Mouse (Mus musculus): ENCODE data around the gene Atcay. TPM values are rescaled to one million over a fixed set of nuclear protein-coding genes. Genes with fewer than 3 reads are reported as not detected.
"Not testable (repeated sequence)": the region's sequence is repeated elsewhere in the genome, so short reads cannot be mapped to it uniquely, and the experiment has no call there.

The Atcay gene
- polyA plus RNA-seq, 1 experiment from 2014 or later = 0.53 TPM

DNA sequence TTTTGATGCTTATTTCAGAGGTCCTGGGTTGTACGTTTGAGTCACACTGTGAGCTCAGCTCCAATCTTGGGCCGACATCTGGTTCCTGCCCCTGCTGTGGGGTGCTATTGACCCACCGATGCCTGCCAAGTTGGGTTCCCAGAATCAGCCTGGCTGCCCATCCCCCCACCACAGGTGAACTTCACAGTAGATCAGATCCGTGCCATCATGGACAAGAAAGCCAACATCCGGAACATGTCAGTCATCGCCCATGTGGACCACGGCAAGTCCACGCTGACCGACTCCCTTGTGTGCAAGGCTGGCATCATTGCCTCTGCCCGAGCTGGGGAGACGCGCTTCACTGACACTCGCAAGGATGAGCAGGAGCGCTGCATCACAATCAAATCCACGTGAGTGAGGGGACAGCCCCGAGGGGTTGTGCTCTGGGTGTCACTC lies 53.1 kb downstream of the Atcay start:
- WGBS = 6% methylated on average over 16 of the region's 16 CpGs
- H3K27ac ChIP-seq (replicated peaks) = peak overlapping the region; percentile 93
- H3K36me3 ChIP-seq = peaks cover 54% of the 10 kb centered on the region
- peak overlapping the region; percentile 99 for H3K9ac ChIP-seq
- H3K4me1 ChIP-seq = peaks cover 78% of the 10 kb centered on the region
- peak overlapping the region; percentile 98 for H3K4me2 ChIP-seq
- H3K9me3 ChIP-seq = no peaks in the 10 kb centered on the region
- no peaks in the 10 kb centered on the region for H3K27me3 ChIP-seq (replicated peaks)
- ATAC-seq (ENCODE audit: extremely low read depth, insufficient number of reproducible peaks, low FRiP score, low TSS enrichment) = no peak
- H3K4me3 ChIP-seq = peak overlapping the region; percentile 95

DNA sequence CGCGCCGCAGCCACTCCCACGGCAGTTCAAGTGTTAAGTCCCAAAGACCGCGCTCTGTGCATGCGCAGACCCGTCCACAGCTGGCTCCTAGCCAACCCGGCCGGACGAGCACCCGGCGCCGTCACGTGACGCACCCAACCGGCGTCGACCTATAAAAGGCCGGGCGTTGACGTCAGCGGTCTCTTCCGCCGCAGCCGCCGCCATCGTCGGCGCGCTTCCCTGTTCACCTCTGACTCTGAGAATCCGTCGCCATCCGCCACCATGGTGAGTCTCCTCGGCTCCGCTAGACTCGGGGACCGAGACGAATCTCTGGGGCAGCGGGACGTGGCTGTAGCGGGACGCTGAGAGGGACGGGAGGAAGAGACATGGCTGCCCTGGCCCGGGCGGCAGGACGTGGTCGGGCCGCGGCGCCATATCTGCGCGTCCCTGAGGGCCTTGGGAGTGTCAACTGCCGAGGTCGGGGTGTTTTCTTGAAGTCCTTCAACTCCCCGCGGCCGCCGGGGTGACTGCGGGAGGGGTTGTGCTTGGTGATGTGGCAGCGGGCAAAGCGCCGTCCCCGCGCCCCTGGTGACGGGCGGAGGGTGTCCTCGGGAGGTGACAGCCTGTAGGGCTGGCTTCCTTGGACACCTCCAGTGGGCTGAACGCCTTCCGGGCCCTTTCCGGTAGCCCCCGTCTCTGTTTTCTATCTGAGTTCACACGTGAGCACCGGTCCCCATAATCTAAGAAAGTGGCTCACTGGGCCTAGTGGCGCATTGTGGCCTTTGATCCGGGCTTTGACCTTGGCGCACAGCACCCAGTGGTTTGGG lies 54.0 kb downstream of the Atcay start, which contains the start of gene Eef2:
TSS of gene Eef2 (plus strand) at position 166 of the 806 bp plus-strand sequence.
- H3K27ac ChIP-seq (replicated peaks) = peak within 1 kb of the TSS; percentile 93
- peak within 1 kb of the TSS; percentile 98 for H3K4me2 ChIP-seq
- no peaks in the 10 kb centered on the region for H3K9me3 ChIP-seq
- WGBS = under 1% methylated on average over 77 of the region's 77 CpGs
- peaks cover 46% of the 10 kb centered on the region for H3K36me3 ChIP-seq
- H3K27me3 ChIP-seq (replicated peaks) = no peaks in the 10 kb centered on the region
- H3K9ac ChIP-seq = peak within 1 kb of the TSS; percentile 99
- H3K4me3 ChIP-seq = peak within 1 kb of the TSS; percentile 95
- peaks cover 69% of the 10 kb centered on the region for H3K4me1 ChIP-seq
- ATAC-seq (ENCODE audit: extremely low read depth, insufficient number of reproducible peaks, low FRiP score, low TSS enrichment) = peak; percentile 83

DNA sequence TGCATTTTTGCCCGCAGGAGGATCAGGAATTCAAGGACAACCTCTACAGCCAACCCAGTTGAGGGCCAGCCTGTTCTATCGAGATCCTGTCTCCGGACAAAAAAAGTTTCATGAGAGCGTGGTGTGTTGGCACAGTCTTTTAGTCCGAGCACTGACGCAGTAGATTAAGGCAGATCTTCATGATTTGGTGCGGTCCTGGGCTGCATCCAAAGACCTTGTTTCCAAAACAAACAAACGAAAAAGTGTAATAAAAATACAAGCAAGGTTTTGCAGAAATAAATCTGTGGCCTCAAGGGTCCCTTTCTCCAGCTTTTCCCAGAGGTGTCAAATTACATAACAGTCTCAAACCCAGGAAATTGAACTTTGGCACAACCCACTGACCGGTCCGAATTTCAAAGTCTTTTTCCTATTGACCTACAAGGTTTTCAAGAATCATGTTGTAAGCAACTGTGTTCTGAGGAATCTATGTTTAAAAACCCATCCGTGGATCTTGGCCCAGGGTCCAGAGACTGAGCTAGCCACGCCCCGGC lies 54.6 kb downstream of the Atcay start:
- H3K36me3 ChIP-seq = peaks cover 39% of the 10 kb centered on the region
- ATAC-seq (ENCODE audit: extremely low read depth, insufficient number of reproducible peaks, low FRiP score, low TSS enrichment) = peak; percentile 6; the same call in 1 of the 2 replicates
- H3K4me1 ChIP-seq = peaks cover 63% of the 10 kb centered on the region
- no peaks in the 10 kb centered on the region for H3K27me3 ChIP-seq (replicated peaks)
- 4% methylated on average over 13 of the region's 13 CpGs for WGBS
- H3K27ac ChIP-seq (replicated peaks) = peak overlapping the region; percentile 93
- peak overlapping the region; percentile 98 for H3K4me2 ChIP-seq
- H3K9ac ChIP-seq = peak overlapping the region; percentile 57
- H3K9me3 ChIP-seq = no peaks in the 10 kb centered on the region
- peak overlapping the region; percentile 95 for H3K4me3 ChIP-seq

DNA sequence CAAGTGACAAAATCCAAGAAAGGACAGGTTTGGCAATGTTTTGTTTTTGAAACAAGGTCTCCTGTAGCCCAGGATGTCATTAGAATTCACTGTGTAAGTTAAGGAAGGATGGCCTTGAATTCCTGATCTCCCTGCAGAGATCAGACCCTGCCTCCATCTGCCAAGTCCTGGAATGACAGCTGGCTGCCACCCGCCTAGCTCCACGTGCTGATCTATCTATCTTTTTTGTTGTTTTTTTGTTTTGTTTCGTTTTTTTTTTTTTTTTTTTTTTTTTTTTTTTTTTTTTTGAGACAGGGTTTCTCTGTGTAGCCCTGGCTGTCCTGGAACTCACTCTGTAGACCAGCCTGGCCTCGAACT lies 55.3 kb downstream of the Atcay start:
- ATAC-seq (ENCODE audit: extremely low read depth, insufficient number of reproducible peaks, low FRiP score, low TSS enrichment); H3K9me3 ChIP-seq; H3K27me3 ChIP-seq (replicated peaks): not testable (repeated sequence)
- peak overlapping the region; percentile 25; the same call in 1 of the 2 replicates for H3K9ac ChIP-seq
- peak overlapping the region; percentile 98 for H3K4me2 ChIP-seq
- peak overlapping the region; percentile 95 for H3K4me3 ChIP-seq
- H3K36me3 ChIP-seq = peaks cover 32% of the 10 kb centered on the region
- H3K4me1 ChIP-seq = peaks cover 58% of the 10 kb centered on the region
- peak overlapping the region; percentile 93 for H3K27ac ChIP-seq (replicated peaks)
- 6% methylated on average over 4 of the region's 4 CpGs for WGBS

DNA sequence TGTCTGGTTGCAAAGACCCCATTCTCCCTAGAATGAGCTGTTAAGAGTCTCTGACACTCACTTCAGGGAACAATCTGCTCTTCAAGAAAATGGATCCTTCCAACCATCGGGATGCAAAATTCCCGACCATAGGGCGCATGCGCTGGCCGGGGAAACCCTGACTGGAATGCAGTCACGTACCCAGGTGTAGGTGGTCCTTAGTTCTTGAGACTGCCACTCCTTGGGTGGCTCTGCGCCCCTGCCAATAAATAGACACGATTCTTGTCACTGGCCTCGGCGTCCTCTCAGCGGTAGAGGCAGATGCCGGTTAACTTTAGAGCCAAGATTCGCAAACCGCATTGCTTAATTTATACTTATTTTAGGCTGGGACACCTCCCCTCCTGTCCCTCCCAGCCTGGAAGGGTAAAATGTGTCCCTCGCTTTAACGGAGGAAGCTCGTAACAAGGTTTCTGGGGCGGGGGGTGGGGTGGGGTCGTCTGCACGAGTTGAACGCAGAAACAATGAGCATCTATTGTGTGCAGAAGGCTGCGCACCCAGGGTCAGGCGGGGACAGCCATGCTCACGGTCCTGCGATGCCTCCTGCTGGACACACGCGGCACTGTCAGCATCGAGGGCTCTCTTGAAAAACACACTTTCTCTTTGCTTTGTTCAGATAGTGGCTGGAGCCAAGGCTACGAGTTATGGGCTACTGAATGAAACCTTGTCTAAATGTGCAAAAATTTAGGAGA lies 55.9 kb downstream of the Atcay start:
- Histone ChIP-seq H3K9me3 (no peaks in the 10 kb centered on the region), H3K36me3 (peaks cover 27% of the 10 kb centered on the region), H3K4me2 (peak overlapping the region; percentile 67), H3K27ac (replicated peaks) (peak overlapping the region; percentile 93), H3K9ac (peak overlapping the region; percentile 66), H3K27me3 (replicated peaks) (no peaks in the 10 kb centered on the region), H3K4me1 (peaks cover 52% of the 10 kb centered on the region), H3K4me3 (peak overlapping the region; percentile 38)
- ATAC-seq (ENCODE audit: extremely low read depth, insufficient number of reproducible peaks, low FRiP score, low TSS enrichment) = no peak
- WGBS = 2% methylated on average over 29 of the region's 29 CpGs

DNA sequence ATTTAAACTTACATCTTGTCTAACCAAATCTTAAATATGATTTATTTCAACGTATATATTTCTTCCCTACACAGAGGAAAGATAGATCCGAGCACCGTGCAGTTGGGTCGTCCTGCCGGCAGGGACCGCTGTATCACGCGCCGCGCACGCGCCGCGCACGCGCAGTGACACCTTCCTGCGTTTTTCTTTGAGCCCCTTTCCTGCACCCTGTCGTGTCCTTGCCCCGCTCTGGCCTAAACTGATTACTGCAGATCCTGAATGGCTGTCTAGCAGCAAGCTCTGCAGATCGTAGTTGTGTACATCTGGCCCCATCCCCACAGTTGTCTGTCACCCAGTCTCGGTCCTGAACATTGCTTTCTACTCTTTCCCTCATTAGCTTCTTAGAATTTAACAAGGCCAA lies 57.5 kb downstream of the Atcay start:
- H3K27me3 ChIP-seq (replicated peaks) = no peaks in the 10 kb centered on the region
- no peak for ATAC-seq (ENCODE audit: extremely low read depth, insufficient number of reproducible peaks, low FRiP score, low TSS enrichment)
- H3K9ac ChIP-seq = peak overlapping the region; percentile 73
- H3K36me3 ChIP-seq = peaks cover 10% of the 10 kb centered on the region
- no peaks in the 10 kb centered on the region for H3K9me3 ChIP-seq
- peak overlapping the region; percentile 85 for H3K27ac ChIP-seq (replicated peaks)
- peak overlapping the region; percentile 57 for H3K4me2 ChIP-seq
- peak overlapping the region; percentile 13; the same call in 1 of the 2 replicates for H3K4me3 ChIP-seq
- H3K4me1 ChIP-seq = peaks cover 41% of the 10 kb centered on the region
- 6% methylated on average over 21 of the region's 21 CpGs for WGBS

DNA sequence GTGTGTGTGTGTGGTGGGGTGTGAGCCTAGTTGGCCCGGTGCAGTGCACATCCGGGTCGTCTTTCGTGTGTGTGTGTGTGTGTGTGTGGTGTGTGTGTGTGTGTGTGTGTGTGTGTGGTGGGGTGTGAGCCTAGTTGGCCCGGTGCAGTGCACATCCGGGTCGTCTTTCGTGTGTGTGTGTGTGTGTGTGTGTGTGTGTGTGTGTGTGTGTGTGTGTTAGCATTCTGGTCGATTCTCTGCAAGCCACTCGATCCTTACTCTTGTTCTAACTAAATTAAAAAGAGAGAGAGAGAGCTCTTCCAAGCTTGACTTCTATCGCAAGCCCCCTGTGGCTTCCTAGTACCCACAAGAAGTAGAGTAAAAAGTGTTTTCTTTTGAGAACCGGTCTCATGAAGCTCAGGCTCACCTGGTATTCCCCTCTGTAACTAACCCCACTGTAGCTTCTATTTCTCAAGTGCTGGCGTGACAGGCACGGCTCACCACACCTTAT lies 61.2 kb downstream of the Atcay start:
- not testable (repeated sequence) for H3K36me3 ChIP-seq; ATAC-seq (ENCODE audit: extremely low read depth, insufficient number of reproducible peaks, low FRiP score, low TSS enrichment); H3K27me3 ChIP-seq (replicated peaks); H3K9me3 ChIP-seq; H3K27ac ChIP-seq (replicated peaks)
- Histone ChIP-seq H3K4me3 (peak overlapping the region; percentile 9), H3K4me2 (peak overlapping the region; percentile 91), H3K4me1 (peaks cover 43% of the 10 kb centered on the region), H3K9ac (peak overlapping the region; percentile 40; the same call in 1 of the 2 replicates)
- WGBS = 60% methylated on average over 4 of the region's 14 CpGs

DNA sequence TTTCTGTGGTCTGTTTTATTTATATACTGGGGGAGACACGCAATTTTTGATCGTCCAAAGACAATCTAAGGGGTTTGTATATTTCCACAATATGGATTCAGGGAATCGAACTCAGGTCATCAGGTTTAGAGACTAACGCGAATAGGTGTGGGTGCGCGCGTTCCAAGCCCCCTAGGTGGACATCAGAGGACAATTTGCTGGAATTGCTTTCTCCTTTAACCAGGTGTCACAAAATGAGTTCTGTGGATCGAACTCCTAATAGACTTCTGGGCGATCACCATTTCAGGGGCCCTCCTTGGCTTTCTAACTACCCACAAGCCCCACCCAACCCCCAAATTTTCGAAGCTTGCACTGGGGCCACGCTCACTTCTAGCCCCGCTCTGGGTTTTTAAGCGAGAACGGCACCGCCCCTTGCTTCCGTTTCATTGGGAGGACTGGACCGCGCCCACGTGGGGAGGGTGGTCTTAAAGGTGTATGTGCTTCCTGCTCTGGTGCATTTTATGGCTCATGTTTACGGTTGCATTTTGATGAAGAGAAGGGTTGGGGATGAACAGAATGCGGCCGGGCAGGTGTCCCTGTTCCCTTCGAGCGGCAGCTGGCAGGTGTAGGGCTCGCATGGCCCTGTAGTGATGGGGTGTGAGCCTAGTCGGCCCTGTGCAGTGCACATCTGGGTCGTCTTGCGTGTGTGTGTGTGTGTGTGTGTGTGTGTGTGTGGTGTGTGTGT lies 62.0 kb downstream of the Atcay start:
- Histone ChIP-seq H3K9ac (peak overlapping the region; percentile 85), H3K27ac (replicated peaks) (peak overlapping the region; percentile 76), H3K36me3 (peaks cover 11% of the 10 kb centered on the region), H3K4me1 (peaks cover 35% of the 10 kb centered on the region), H3K4me3 (peak overlapping the region; percentile 83), H3K9me3 (no peaks in the 10 kb centered on the region), H3K27me3 (replicated peaks) (no peaks in the 10 kb centered on the region), H3K4me2 (peak overlapping the region; percentile 91)
- no peak; the same call in 1 of the 2 replicates for ATAC-seq (ENCODE audit: extremely low read depth, insufficient number of reproducible peaks, low FRiP score, low TSS enrichment)
- 4% methylated on average over 27 of the region's 29 CpGs for WGBS

DNA sequence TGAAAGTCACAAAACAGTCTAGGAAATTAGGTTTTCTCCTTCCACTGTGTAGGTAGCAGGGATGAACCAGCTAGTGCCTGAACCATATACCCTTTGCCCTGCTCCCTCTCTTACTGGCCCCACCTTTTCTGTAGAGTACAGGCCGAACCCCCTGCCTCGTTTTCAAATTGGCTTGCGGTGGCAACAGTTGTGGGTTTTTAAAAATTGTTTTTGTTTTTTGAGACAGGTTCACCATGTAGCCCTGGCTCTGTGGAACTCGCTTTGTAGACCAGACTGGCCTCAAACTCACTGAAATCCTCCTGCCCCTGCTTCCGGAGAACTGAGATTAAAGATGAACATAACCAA lies 62.6 kb downstream of the Atcay start:
- H3K27me3 ChIP-seq (replicated peaks) = no peaks in the 10 kb centered on the region
- no peaks in the 10 kb centered on the region for H3K9me3 ChIP-seq
- WGBS = 9% methylated on average over 5 of the region's 5 CpGs
- peaks cover 17% of the 10 kb centered on the region for H3K36me3 ChIP-seq
- peak overlapping the region; percentile 91 for H3K4me2 ChIP-seq
- peak; percentile 27; the same call in 1 of the 2 replicates for ATAC-seq (ENCODE audit: extremely low read depth, insufficient number of reproducible peaks, low FRiP score, low TSS enrichment)
- peaks cover 29% of the 10 kb centered on the region for H3K4me1 ChIP-seq
- peak overlapping the region; percentile 83 for H3K4me3 ChIP-seq
- H3K27ac ChIP-seq (replicated peaks) = peak overlapping the region; percentile 76
- peak overlapping the region; percentile 85 for H3K9ac ChIP-seq

DNA sequence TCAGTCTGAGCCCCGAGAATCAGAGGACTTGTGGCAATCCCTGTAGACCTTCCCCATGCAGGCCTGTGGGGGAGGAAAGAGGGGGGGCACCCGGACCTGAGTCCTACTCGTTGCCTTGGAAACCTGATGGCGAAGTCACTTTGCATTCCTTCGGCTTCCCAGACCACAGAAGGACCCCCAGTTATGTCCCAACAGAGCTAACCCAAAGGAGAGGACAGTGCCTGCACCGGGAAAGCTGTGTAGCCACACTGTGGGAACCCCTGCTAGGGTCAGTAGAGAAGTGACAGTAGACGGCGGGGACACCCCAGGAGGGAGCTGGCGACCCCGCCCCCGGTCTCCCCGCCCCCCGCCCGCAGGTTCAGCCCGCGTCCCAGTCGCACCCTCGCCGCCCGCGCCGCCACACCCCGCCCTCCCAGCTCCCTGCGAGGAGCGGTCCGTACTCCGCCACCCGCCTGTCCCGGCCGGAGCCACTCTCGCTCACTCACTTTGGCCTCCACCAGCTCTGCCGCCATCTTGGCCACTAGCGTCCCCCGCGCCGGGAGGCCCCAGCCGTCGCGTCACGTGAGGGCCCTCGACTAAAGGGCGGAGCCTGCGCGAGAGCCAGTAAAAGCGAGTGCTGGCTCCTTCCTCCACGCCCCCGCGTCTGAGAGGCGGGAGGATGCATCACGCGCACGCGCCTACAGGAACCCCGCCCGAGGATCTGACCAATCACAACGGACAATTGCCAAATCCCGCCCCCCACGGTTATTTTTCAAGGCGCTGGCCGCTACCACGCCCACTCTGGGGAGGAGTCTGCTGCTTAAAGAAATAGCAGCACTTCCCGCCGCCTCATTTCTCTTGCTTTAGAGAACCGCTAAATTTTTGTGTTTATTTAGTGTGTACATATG lies 63.2 kb downstream of the Atcay start, which contains the start of gene Pias4:
TSS of gene Pias4 (minus strand) at position 724 of the 887 bp plus-strand sequence.
- WGBS = under 1% methylated on average over 56 of the region's 64 CpGs
- Histone ChIP-seq H3K4me1 (peaks cover 32% of the 10 kb centered on the region), H3K36me3 (peaks cover 23% of the 10 kb centered on the region), H3K9me3 (no peaks in the 10 kb centered on the region), H3K4me3 (peak within 1 kb of the TSS; percentile 83), H3K27me3 (replicated peaks) (no peaks in the 10 kb centered on the region), H3K9ac (peak within 1 kb of the TSS; percentile 94), H3K27ac (replicated peaks) (peak within 1 kb of the TSS; percentile 76), H3K4me2 (peak within 1 kb of the TSS; percentile 91)
- ATAC-seq (ENCODE audit: extremely low read depth, insufficient number of reproducible peaks, low FRiP score, low TSS enrichment) = peak; percentile 89

Data from heart, embryonic 13.5 days (tissue).